Mouse (Mus musculus): ENCODE data around the gene Gm49711.

- TF ChIP-seq CTCF (IDR thresholded peaks at IDR 0.05; ENCODE audit: control insufficient read depth, insufficient read depth, insufficient replicate concordance, low read depth, low read length) (no peak), POLR2A (IDR thresholded peaks at IDR 0.05; ENCODE audit: control insufficient read depth, low read depth, low read length) (no peak)
Observed at GRCm38 (mm10) chr16:92070338-92070737, 12.2 kb downstream of the Gm49711 start.
